Mouse (Mus musculus) CH12.LX (cell line): ENCODE measurements at regions not wholly inside any gene's neighbourhood (a gene's known extent, or its start where the extent isn't known, plus 50 kb on each side); places are given as distances from the start of the nearest gene placed in this dataset.

ENCODE experiments used
- DNase-seq: peaks from one replicate; pipeline ENCODE4 v3.0.0-alpha.2; 2013; ENCODE audit errors: extremely low read depth
- H3K27ac ChIP-seq: 2 replicates; pipeline ENCODE4 v1.5.1; 2012; ENCODE audit warnings: low read depth, mild to moderate bottlenecking, control low read depth, moderate library complexity; ENCODE audit not compliant: insufficient read depth
- H3K27me3 ChIP-seq: replicated peaks from 2 replicates; pipeline ENCODE3; 2012; ENCODE audit warnings: inconsistent platforms
- H3K36me3 ChIP-seq, 2 experiments: replicated peaks in 1 of 2; 2 replicates each; pipeline versions ENCODE3 to v1.6.1; 2012; ENCODE audit warnings: inconsistent platforms in 1 of 2, low read length in 1 of 2, mild to moderate bottlenecking in 1 of 2, mixed read lengths in 1 of 2, moderate library complexity in 1 of 2; ENCODE audit not compliant: control insufficient read depth in 1 of 2, insufficient read depth in 1 of 2
- H3K4me1 ChIP-seq, 2 experiments: 2 replicates each; pipeline ENCODE4 v1.6.1; 2012; ENCODE audit warnings: inconsistent platforms in 1 of 2, moderate library complexity in 1 of 2; ENCODE audit not compliant: insufficient read depth in 2 of 2, control insufficient read depth in 1 of 2
- H3K4me2 ChIP-seq: 2 replicates; pipeline ENCODE4 v1.6.1; 2012; ENCODE audit warnings: low read depth, mild to moderate bottlenecking, control low read depth; ENCODE audit not compliant: poor library complexity, insufficient read depth, severe bottlenecking
- H3K4me3 ChIP-seq, 3 experiments: fragments of 150-350 bp in 1 of 3; sonication (generic) in 1 of 3; replicated peaks in 1 of 3; 2 replicates each; pipeline versions ENCODE3 to v1.5.1; 2011 to 2012; ENCODE audit warnings: low read depth in 2 of 3, low read length in 2 of 3, mild to moderate bottlenecking in 2 of 3, moderate library complexity in 2 of 3, control low read depth in 1 of 3, improper control_type of control experiment in 1 of 3, inconsistent platforms in 1 of 3, mixed read lengths in 1 of 3; ENCODE audit not compliant: poor library complexity in 1 of 3
- H3K79me2 ChIP-seq: replicated peaks from 2 replicates; pipeline ENCODE4 v1.6.1; 2012; ENCODE audit warnings: mild to moderate bottlenecking, moderate library complexity; ENCODE audit not compliant: control insufficient read depth, poor library complexity, insufficient read depth, severe bottlenecking; ENCODE audit errors: extremely low read depth
- H3K9ac ChIP-seq: 2 replicates; pipeline ENCODE4 v1.6.1; 2012; ENCODE audit warnings: low read depth, mild to moderate bottlenecking, control low read depth, moderate library complexity; ENCODE audit not compliant: insufficient read depth
- H3K9me3 ChIP-seq: replicated peaks from 2 replicates; pipeline ENCODE3; 2012; ENCODE audit warnings: low read length, inconsistent platforms, mixed read lengths
- BHLHE40 ChIP-seq: IDR thresholded peaks from 2 replicates; pipeline ENCODE4 v1.6.1; 2011; ENCODE audit warnings: mild to moderate bottlenecking, low read depth, low read length, improper control_type of control experiment
- CHD2 ChIP-seq: IDR thresholded peaks from 2 replicates; pipeline ENCODE4 v1.6.1; 2011; ENCODE audit warnings: low read length, improper control_type of control experiment
- E2F4 ChIP-seq: IDR thresholded peaks from 2 replicates; pipeline ENCODE4 v1.6.1; 2011; ENCODE audit warnings: low read depth, low read length, improper control_type of control experiment; ENCODE audit not compliant: insufficient replicate concordance
- ELF1 ChIP-seq: IDR thresholded peaks from 2 replicates; pipeline ENCODE4 v1.6.1; 2014; ENCODE audit warnings: low read depth, mild to moderate bottlenecking, inconsistent platforms, low read length, improper control_type of control experiment
- EP300 ChIP-seq: IDR thresholded peaks from 2 replicates; pipeline ENCODE4 v1.6.1; 2011; ENCODE audit warnings: low read length, improper control_type of control experiment
- ETS1 ChIP-seq: conservative IDR thresholded peaks from 2 replicates; pipeline ENCODE4 v1.6.1; 2012; ENCODE audit warnings: low read depth, mild to moderate bottlenecking, inconsistent platforms, low read length, improper control_type of control experiment, moderate library complexity
- GABPA ChIP-seq: IDR thresholded peaks from 2 replicates; pipeline ENCODE4 v1.6.1; 2012; ENCODE audit warnings: low read depth, low read length, improper control_type of control experiment, inconsistent platforms; ENCODE audit not compliant: insufficient replicate concordance
- HCFC1 ChIP-seq: IDR thresholded peaks from 2 replicates; pipeline ENCODE4 v1.6.1; 2012; ENCODE audit warnings: low read depth, mild to moderate bottlenecking, inconsistent platforms, low read length, improper control_type of control experiment
- IRF4 ChIP-seq: IDR thresholded peaks from 2 replicates; pipeline ENCODE4 v1.6.1; 2014; ENCODE audit warnings: low read depth, mild to moderate bottlenecking, inconsistent platforms, low read length, improper control_type of control experiment
- MAX ChIP-seq: IDR thresholded peaks from 2 replicates; pipeline ENCODE4 v1.6.1; 2011; ENCODE audit warnings: low read length, improper control_type of control experiment
- MEF2A ChIP-seq: IDR thresholded peaks from 2 replicates; pipeline ENCODE4 v1.6.1; 2014; ENCODE audit warnings: low read depth, mild to moderate bottlenecking, inconsistent platforms, low read length, improper control_type of control experiment, borderline replicate concordance
- MXI1 ChIP-seq: IDR thresholded peaks from 2 replicates; pipeline ENCODE4 v1.6.1; 2011; ENCODE audit warnings: mild to moderate bottlenecking, low read depth, low read length, improper control_type of control experiment
- MYC ChIP-seq: IDR thresholded peaks from 2 replicates; pipeline ENCODE4 v1.6.1; 2011; ENCODE audit warnings: low read depth, mild to moderate bottlenecking, improper control_type of control experiment, low read length
- NELFE ChIP-seq: IDR thresholded peaks from 2 replicates; pipeline ENCODE4 v1.6.1; 2011; ENCODE audit warnings: low read depth, low read length, improper control_type of control experiment
- NRF1 ChIP-seq: IDR thresholded peaks from 2 replicates; pipeline ENCODE4 v1.6.1; 2014; ENCODE audit warnings: low read depth, mild to moderate bottlenecking, inconsistent platforms, low read length, improper control_type of control experiment, moderate library complexity
- POLR2AphosphoS2 ChIP-seq: IDR thresholded peaks from 2 replicates; pipeline ENCODE4 v1.6.1; 2011; ENCODE audit warnings: low read depth, low read length, improper control_type of control experiment
- RAD21 ChIP-seq: IDR thresholded peaks from 2 replicates; pipeline ENCODE4 v1.6.1; 2011; ENCODE audit warnings: low read depth, mild to moderate bottlenecking, low read length, improper control_type of control experiment, moderate library complexity
- SIN3A ChIP-seq: IDR thresholded peaks from 2 replicates; pipeline ENCODE4 v1.6.1; 2012; ENCODE audit warnings: low read length, improper control_type of control experiment, inconsistent platforms
- SMC3 ChIP-seq: IDR thresholded peaks from 2 replicates; pipeline ENCODE4 v1.6.1; 2011; ENCODE audit warnings: low read depth, low read length, improper control_type of control experiment
- TBP ChIP-seq: conservative IDR thresholded peaks from 2 replicates; pipeline ENCODE4 v1.6.1; 2011; ENCODE audit warnings: low read depth, low read length, improper control_type of control experiment
- TCF12 ChIP-seq: IDR thresholded peaks from 2 replicates; pipeline ENCODE4 v1.6.1; 2014; ENCODE audit warnings: low read depth, mild to moderate bottlenecking, inconsistent platforms, low read length, improper control_type of control experiment
- USF2 ChIP-seq: conservative IDR thresholded peaks from 2 replicates; pipeline ENCODE4 v1.6.1; 2011; ENCODE audit warnings: low read depth, low read length, improper control_type of control experiment
- ZC3H11A ChIP-seq: IDR thresholded peaks from 2 replicates; pipeline ENCODE4 v1.6.1; 2012; ENCODE audit warnings: low read depth, mild to moderate bottlenecking, inconsistent platforms, low read length, improper control_type of control experiment
- ZKSCAN1 ChIP-seq: IDR thresholded peaks from 2 replicates; pipeline ENCODE4 v1.6.1; 2012; ENCODE audit warnings: low read depth, inconsistent platforms, low read length, improper control_type of control experiment, borderline replicate concordance
- ZMIZ1 ChIP-seq: IDR thresholded peaks from 2 replicates; pipeline ENCODE4 v1.6.1; 2012; ENCODE audit warnings: low read depth, mild to moderate bottlenecking, inconsistent platforms, low read length, improper control_type of control experiment
- ZNF384 ChIP-seq: IDR thresholded peaks from 2 replicates; pipeline ENCODE4 v1.6.1; 2012; ENCODE audit warnings: low read depth, low read length, improper control_type of control experiment, inconsistent platforms
- dilution Hi-C: fragments of 300-500 bp; cut with MboI; formaldehyde crosslinking; loops from 2 replicates; pipeline ENCODE4 v1.14.3; 2020; ENCODE audit warnings: low sequenced_read_pairs; ENCODE audit not compliant: extremely low pct_unique_long_range_greater_than_20kb, extremely low pct_ligation_motif_present
- in situ Hi-C: fragments of 300-500 bp; cut with MboI; formaldehyde crosslinking; loops from 3 replicates; pipeline ENCODE4 v1.14.3; 2019; ENCODE audit warnings: low sequenced_read_pairs, low pct_ligation_motif_present, low pct_unique_long_range_greater_than_20kb, mixed read lengths

- H3K36me3 ChIP-seq: no peaks in the 10 kb centered on the region
- no peak overlapping the region for H3K27ac ChIP-seq
- H3K9me3 ChIP-seq: peaks cover 2% of the 10 kb centered on the region
- no peak overlapping the region for H3K4me3 ChIP-seq
- H3K27me3 ChIP-seq: no peaks in the 10 kb centered on the region
- in situ Hi-C loops: no loop called here
- TF ChIP-seq POLR2AphosphoS2 (no peak), NRF1 (no peak), MYC (no peak), ELF1 (no peak), TBP (no peak), ZKSCAN1 (no peak), TCF12 (no peak), ZNF384 (no peak), NELFE (no peak), USF2 (no peak)
- TF ChIP-seq, all 38 proteins: peak for 0
- Histone ChIP-seq H3K79me2 (no peaks in the 10 kb centered on the region), H3K4me1 (peaks cover 3 to 34% of the 10 kb centered on the region in 2 experiments; a peak in 3 of 4 replicates), H3K4me2 (no peak overlapping the region), H3K9ac (no peak overlapping the region)
- dilution Hi-C loops: no loop called here
- no peak for DNase-seq
Measured at GRCm38 (mm10) chr8:128109036-128109435, 249.4 kb upstream of the Nrp1 start.

- in situ Hi-C loops: no loop called here
Measured at GRCm38 (mm10) chr8:128111132-128111531, 247.3 kb upstream of the Nrp1 start.

More at GRCm38 (mm10) chr8:128111132-128111531, 247.3 kb upstream of the Nrp1 start:
- Histone ChIP-seq H3K4me3 (no peak overlapping the region), H3K9me3 (no peaks in the 10 kb centered on the region), H3K4me2 (peak overlapping the region; percentile 52; the same call in 1 of the 2 replicates), H3K27me3 (no peaks in the 10 kb centered on the region), H3K4me1 (peaks cover 4 to 30% of the 10 kb centered on the region in 2 experiments; a peak in 3 of 4 replicates), H3K27ac (no peak overlapping the region), H3K36me3 (no peaks in the 10 kb centered on the region), H3K9ac (no peak overlapping the region), H3K79me2 (no peaks in the 10 kb centered on the region)
- dilution Hi-C loops: no loop called here
- DNase-seq: peak; percentile 68
- TF ChIP-seq MAX (no peak), ZKSCAN1 (no peak), HCFC1 (no peak), CHD2 (peak; percentile 44; the same call in 1 of the 2 replicates), E2F4 (no peak), RAD21 (no peak; the same call in 1 of the 2 replicates), MEF2A (peak; percentile 50; the same call in 1 of the 2 replicates), SMC3 (no peak), ZC3H11A (no peak), MXI1 (no peak), EP300 (peak; percentile 78), ETS1 (peak; percentile 61), ELF1 (no peak), TCF12 (0 out of 2 replicates have a peak, but pooled peaks have one; percentile 17), IRF4 (peak; percentile 75; the same call in 1 of the 2 replicates), GABPA (no peak), SIN3A (no peak), ZMIZ1 (no peak), BHLHE40 (peak; percentile 18; the same call in 1 of the 2 replicates)
